Mouse (Mus musculus) erythroblast, embryonic 14.5 days (primary cell): ENCODE data around the gene Wtap. TPM values are rescaled to one million over a fixed set of nuclear protein-coding genes. Genes with fewer than 3 reads are reported as not detected.
"Not testable (repeated sequence)": the region's sequence is repeated elsewhere in the genome, so short reads cannot be mapped to it uniquely, and the experiment has no call there.

ENCODE experiments used
- H3K27me3 ChIP-seq: 2 replicates; pipeline ENCODE4 v1.6.1; 2012; ENCODE audit warnings: inconsistent platforms; ENCODE audit not compliant: control insufficient read depth
- H3K36me3 ChIP-seq: 2 replicates; pipeline ENCODE4 v1.6.1; 2012; ENCODE audit warnings: mild to moderate bottlenecking, inconsistent platforms; ENCODE audit not compliant: control insufficient read depth
- H3K4me1 ChIP-seq: 2 replicates; pipeline ENCODE4 v1.6.1; 2012; ENCODE audit warnings: inconsistent platforms; ENCODE audit not compliant: control insufficient read depth
- H3K4me3 ChIP-seq: replicated peaks from 2 replicates; pipeline ENCODE3; 2012; ENCODE audit warnings: moderate library complexity, mild to moderate bottlenecking, inconsistent platforms
- H3K9me3 ChIP-seq: 2 replicates; pipeline ENCODE4 v1.6.1; 2012; ENCODE audit warnings: low read length, inconsistent platforms, mixed read lengths; ENCODE audit not compliant: control insufficient read depth
- GATA1 ChIP-seq: IDR thresholded peaks from 2 replicates; pipeline ENCODE4 v1.6.1; 2012; ENCODE audit warnings: low read length, inconsistent platforms, mixed read lengths
- TAL1 ChIP-seq: IDR thresholded peaks from 3 replicates; pipeline ENCODE4 v1.6.1; 2012; ENCODE audit warnings: low read length, inconsistent platforms, mixed read lengths
- polyA plus RNA-seq: library from polyadenylated mRNA; stranded (reverse); fragments of >175 nt; gene quantifications from 2 replicates; pipeline ENCODE4 v1.2.3, GENCODE M21; 2012

Wtap gene
- polyA plus RNA-seq, 1 experiment: 0.81 TPM

DNA sequence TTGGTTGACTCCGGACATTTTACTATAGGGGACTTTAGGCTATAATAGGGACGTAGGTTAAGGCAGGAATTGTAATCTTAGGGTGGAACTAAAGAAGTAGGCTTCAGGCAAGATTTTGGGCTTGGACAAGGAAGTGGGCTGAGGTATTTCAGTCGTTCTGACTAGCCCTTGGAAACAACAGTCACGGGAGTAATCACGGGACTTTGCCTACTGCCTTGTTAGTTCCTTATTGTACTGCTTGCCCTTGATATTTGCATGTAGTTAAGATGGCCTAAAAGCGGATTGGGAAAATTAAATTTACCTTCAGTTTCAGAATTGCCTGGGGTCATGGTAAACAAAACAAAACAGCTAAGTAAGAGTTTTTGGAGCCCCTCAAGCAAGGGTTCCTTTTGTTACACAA is 5.1 kb upstream of the Wtap start:
- Histone ChIP-seq H3K36me3 (no peaks in the 10 kb centered on the region), H3K4me1 (peaks cover 2% of the 10 kb centered on the region), H3K4me3 (no peak overlapping the region), H3K27me3 (no peaks in the 10 kb centered on the region), H3K9me3 (no peaks in the 10 kb centered on the region)
- no peak for TF ChIP-seq GATA1
- no peak for TF ChIP-seq TAL1

DNA sequence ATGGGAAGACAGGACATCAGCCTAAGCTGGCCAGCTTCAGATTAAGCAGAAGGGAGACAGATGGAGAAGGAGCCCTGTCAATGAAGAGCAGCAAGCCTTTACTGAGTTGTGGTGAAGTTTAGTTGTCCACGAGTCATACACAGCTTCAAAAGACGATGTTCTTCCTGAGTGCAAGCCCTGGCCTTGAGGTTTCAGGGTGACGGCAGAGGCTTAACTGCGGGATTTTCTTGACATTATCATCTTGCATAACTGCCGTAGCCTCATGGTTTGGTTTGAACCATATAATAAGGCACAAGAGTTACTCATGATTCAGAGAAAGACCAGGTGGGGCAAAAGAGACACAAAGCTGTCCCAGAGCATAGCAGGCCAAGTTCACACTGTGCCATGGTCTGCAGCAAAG is 3.9 kb upstream of the Wtap start:
- Histone ChIP-seq H3K4me1 (peaks cover 10% of the 10 kb centered on the region), H3K4me3 (no peak overlapping the region), H3K9me3 (no peaks in the 10 kb centered on the region), H3K36me3 (no peaks in the 10 kb centered on the region), H3K27me3 (no peaks in the 10 kb centered on the region)
- TF ChIP-seq GATA1: no peak
- TF ChIP-seq TAL1: no peak

DNA sequence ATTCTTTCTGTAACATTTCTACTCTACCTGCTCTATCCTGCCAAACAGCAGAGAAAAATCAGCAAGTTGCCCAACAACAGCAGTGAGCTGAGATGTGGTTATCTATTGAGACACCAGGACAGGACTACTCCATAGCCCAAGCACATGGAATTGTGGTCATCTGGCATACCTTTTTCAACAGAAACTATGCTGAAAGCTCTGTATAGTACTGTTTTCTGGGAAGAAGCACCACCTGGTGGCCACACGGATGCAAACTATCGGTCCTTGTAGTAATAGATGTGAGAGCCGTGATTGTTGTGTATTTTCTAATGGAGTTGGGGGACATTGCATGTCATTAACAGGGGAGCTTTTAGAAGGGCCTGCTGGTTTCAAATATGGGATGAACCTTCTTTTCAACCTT is 2.4 kb upstream of the Wtap start:
- no peak for TF ChIP-seq TAL1
- no peak for TF ChIP-seq GATA1
- H3K4me3 ChIP-seq: no peak overlapping the region
- peaks cover 12% of the 10 kb centered on the region for H3K4me1 ChIP-seq
- no peaks in the 10 kb centered on the region for H3K9me3 ChIP-seq
- no peaks in the 10 kb centered on the region for H3K27me3 ChIP-seq
- no peaks in the 10 kb centered on the region for H3K36me3 ChIP-seq

DNA sequence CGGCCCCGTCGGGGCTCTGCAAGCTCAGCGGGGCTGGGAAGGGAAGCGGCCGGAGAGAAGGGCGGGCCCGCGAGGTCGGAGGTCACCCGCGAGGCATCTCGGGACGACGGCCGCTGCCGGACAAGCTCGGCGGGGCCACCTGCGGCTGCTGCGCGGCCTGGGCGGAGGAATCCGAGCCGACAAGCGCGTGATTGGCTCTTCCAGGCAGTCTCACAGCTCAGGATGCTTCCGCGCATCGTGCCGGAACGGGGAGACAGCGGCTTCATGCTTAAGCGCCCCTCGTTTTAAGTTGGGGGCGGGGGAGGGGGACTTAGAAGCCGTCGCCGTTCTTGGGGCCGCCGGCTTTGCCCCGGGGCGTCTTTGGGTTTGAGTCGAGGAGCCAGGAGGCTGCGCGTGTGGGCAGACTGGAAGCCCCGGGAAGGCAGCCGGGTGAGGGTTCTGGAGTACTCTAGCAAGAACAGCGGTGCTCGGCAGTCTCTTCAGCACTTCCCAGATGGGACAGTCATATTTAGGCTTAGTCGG is 1.4 kb downstream of the Wtap start:
- H3K27me3 ChIP-seq: no peaks in the 10 kb centered on the region
- TF ChIP-seq TAL1: no peak
- TF ChIP-seq GATA1: no peak
- peaks cover 37% of the 10 kb centered on the region for H3K4me1 ChIP-seq
- peaks cover 20% of the 10 kb centered on the region for H3K36me3 ChIP-seq
- H3K4me3 ChIP-seq: peak overlapping the region; percentile 100
- no peaks in the 10 kb centered on the region for H3K9me3 ChIP-seq

DNA sequence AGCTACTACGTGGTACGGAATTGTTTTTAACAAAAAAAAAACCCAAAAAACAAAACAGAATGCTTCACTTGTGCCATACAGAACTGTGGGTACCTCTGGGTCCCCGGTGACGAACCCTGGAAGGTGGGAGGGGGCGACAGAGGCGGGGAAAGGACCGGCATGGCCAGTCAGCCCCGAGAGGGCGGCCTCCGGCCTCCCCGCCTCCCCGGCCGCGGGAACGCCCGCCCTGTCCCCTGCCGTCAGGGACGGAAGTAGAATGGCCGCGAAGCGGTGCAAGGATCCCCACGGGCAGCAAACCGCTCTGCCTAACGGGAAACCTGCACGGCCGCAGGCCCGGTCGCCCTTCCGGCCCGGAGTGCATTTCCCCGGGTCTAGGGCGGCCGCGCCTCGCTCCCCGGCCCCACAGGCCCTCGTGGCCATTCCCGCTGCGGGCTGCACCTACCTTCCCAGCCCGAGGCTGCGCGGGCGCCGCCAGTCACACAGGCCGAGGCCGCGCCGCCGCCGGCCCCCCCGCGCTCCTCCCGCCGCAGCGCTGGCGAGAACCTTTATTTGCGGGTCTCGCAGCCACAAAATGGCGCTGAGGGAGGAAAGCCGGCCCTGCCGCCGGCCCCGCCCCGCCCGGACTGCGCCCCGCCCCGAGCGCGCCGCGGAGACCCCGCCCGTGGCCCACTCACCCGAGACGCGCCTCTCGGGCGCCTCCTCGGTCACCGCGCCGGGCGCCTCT is 2.2 kb downstream of the Wtap start:
- no peaks in the 10 kb centered on the region for H3K9me3 ChIP-seq
- H3K4me1 ChIP-seq: peaks cover 39% of the 10 kb centered on the region
- no peak for TF ChIP-seq GATA1
- no peak for TF ChIP-seq TAL1
- H3K4me3 ChIP-seq: peak overlapping the region; percentile 100
- H3K27me3 ChIP-seq: no peaks in the 10 kb centered on the region
- peaks cover 26% of the 10 kb centered on the region for H3K36me3 ChIP-seq

DNA sequence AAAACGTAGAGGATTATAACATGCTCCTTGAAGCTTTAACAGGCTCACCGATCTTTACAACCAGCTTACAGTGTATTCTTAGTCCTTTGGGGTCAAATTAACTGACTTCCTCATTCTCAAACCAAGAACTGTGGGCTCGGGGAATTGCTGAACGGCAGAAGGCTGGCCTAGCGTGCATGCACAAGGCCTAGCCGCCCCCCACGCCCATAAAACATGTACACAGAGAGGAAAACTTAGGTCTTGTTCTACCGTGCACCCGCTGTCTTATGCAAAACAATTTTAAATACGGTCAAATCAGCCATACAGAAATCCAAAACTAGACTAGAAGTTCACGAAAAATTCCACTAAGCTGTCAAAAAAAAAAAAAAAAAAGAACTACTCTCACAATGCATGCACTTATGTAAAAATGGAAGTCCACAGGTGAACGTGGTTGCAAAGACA is 2.8 kb downstream of the Wtap start:
- H3K9me3 ChIP-seq: no peaks in the 10 kb centered on the region
- H3K4me3 ChIP-seq: peak overlapping the region; percentile 100
- no peaks in the 10 kb centered on the region for H3K27me3 ChIP-seq
- peaks cover 31% of the 10 kb centered on the region for H3K36me3 ChIP-seq
- H3K4me1 ChIP-seq: peaks cover 41% of the 10 kb centered on the region
- no peak for TF ChIP-seq GATA1
- no peak for TF ChIP-seq TAL1

DNA sequence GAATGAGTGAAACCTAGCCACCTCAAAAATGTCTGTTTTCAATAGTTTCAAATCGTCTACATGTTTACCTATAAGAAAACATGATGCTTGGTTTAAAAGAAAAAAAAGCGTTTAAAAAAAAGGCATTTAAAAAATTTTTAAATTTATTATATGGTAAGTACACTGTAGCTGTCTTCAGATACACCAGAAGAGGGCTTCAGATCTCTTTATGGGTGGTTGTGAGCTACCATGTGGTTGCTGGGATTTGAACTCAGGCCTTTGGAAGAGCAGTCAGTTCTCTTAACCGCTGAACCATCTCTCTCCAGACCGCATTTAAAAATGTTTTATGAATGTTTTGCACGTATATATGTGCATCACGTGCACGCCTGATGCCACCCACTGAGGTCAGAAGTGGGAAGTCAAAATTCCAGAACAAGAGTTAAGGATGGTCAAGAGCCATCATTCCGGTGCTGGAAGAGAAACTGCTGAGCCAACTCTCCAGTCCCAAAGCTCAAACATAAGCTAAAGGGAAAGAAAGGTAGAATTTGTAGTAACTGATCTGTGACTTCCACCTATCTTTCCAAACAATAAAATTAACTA is 3.3 kb downstream of the Wtap start:
- Histone ChIP-seq H3K4me3 (peak overlapping the region; percentile 100), H3K36me3 (peaks cover 36% of the 10 kb centered on the region), H3K27me3 (no peaks in the 10 kb centered on the region), H3K4me1 (peaks cover 41% of the 10 kb centered on the region), H3K9me3 (no peaks in the 10 kb centered on the region)
- TF ChIP-seq TAL1: no peak
- TF ChIP-seq GATA1: no peak

DNA sequence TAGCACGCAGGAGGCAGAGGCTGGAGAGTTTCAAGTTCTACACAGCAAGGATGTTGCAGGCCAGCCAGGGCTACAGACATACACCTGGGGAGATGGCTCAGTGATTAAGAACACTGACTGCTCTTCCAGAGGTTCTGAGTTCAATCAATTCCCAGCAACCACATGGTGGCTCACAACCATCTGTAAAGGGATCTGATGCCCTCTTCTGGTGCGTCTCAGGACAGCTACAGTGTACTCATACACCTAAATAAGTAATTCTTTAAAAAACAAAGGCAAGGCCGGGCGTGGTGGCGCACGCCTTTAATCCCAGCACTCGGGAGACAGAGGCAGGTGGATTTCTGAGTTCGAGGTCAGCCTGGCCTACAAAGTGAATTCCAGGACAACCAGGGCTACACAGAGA is 5.9 kb downstream of the Wtap start:
- H3K36me3 ChIP-seq: peaks cover 62% of the 10 kb centered on the region
- H3K4me3 ChIP-seq, H3K9me3 ChIP-seq, H3K27me3 ChIP-seq: not testable (repeated sequence)
- H3K4me1 ChIP-seq: peaks cover 33% of the 10 kb centered on the region

DNA sequence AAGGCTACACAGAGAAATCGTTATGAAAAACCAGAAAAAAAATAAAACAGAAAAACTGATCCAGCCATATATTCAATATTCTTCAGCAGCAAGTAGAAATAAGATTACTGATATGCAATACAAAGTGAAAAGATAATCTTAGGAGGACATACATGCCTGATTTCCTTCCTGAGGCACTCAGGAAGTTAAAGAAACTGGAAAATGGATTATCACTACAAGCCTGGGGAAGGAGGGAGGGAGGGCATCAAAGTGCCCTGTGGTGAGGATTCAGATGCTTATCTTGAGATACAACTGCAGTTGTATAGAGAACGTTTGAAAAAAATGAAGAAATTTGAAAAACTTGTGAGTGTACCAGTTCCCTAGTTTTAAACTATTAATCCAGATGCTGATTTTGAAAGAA is 10.0 kb downstream of the Wtap start:
- H3K27me3 ChIP-seq: no peaks in the 10 kb centered on the region
- TF ChIP-seq TAL1 (no peak), GATA1 (no peak)
- no peak overlapping the region for H3K4me3 ChIP-seq
- H3K36me3 ChIP-seq: peaks cover 93% of the 10 kb centered on the region
- H3K4me1 ChIP-seq: peaks cover 14% of the 10 kb centered on the region
- H3K9me3 ChIP-seq: no peaks in the 10 kb centered on the region

DNA sequence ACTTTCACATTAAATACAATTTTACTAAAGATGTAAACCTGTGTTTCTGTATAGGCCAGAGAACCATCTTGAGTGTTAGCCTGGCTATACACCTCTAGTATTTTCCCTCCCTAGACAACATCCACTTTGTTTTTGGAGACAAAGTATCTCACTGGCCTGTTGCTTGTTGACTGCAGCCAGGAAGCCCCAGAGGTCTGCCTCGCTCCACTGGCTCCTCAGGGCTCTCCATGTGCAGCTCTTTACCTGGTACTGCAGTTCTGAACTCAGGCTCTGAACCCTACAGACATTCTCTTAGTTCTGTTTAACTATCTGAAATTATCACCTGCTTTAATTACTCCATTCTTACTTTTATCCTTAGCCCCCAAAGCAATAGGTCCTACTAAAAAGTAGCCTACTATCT is 15.4 kb downstream of the Wtap start:
- Histone ChIP-seq H3K27me3 (no peaks in the 10 kb centered on the region), H3K36me3 (peaks cover 63% of the 10 kb centered on the region), H3K4me3 (no peak overlapping the region), H3K4me1 (no peaks in the 10 kb centered on the region), H3K9me3 (no peaks in the 10 kb centered on the region)
- TF ChIP-seq GATA1 (no peak), TAL1 (no peak)
